Mouse (Mus musculus) neural tube, embryonic 12.5 days (tissue): ENCODE data around the gene Ccdc187. TPM values are rescaled to one million over a fixed set of nuclear protein-coding genes. Genes with fewer than 3 reads are reported as not detected.

ENCODE experiments used
- ATAC-seq: fragments of 200-750 bp; cut with Nextera tagmentation; 2 replicates; pipeline ENCODE4 v1.8.0; 2017; ENCODE audit warnings: low read depth, mild to moderate bottlenecking, moderate TSS enrichment, moderate library complexity; ENCODE audit not compliant: low FRiP score
- H3K27ac ChIP-seq: fragments of 300-500 bp; sonication (generic); 2 replicates; pipeline ENCODE4 v1.5.1; 2016
- H3K27me3 ChIP-seq: fragments of 300-500 bp; sonication (generic); replicated peaks from 2 replicates; pipeline ENCODE4 v1.6.1; 2016; ENCODE audit warnings: mild to moderate bottlenecking
- H3K36me3 ChIP-seq: fragments of 300-500 bp; sonication (generic); 2 replicates; pipeline ENCODE4 v1.6.1; 2016; ENCODE audit warnings: mild to moderate bottlenecking
- H3K4me1 ChIP-seq: fragments of 300-500 bp; sonication (generic); 2 replicates; pipeline ENCODE4 v1.6.1; 2016
- H3K4me2 ChIP-seq: fragments of 300-500 bp; sonication (generic); replicated peaks from 2 replicates; pipeline ENCODE4 v1.6.1; 2016; ENCODE audit warnings: mild to moderate bottlenecking
- H3K4me3 ChIP-seq: fragments of 300-500 bp; sonication (generic); 2 replicates; pipeline ENCODE4 v1.5.1; 2016
- H3K9ac ChIP-seq: fragments of 300-500 bp; sonication (generic); 2 replicates; pipeline ENCODE4 v1.6.1; 2016; ENCODE audit warnings: mild to moderate bottlenecking
- H3K9me3 ChIP-seq: fragments of 300-500 bp; sonication (generic); 2 replicates; pipeline ENCODE4 v1.6.1; 2016; ENCODE audit warnings: mild to moderate bottlenecking
- WGBS: fragments of 180-500 bp; shearing (Covaris S2); methylation state at CpG from one replicate; pipeline ENCODE4 v1.1.7; 2016; 5-methylcytosine and 5-hydroxymethylcytosine counted together
- polyA plus RNA-seq: library from polyadenylated mRNA; unstranded; fragments of >200 nt; fragmentation: Nextera tagmentation; extraction: Ambion mirVana; gene quantifications from 2 replicates; pipeline ENCODE4 v1.2.1, GENCODE M21; 2016

Ccdc187 gene
- polyA plus RNA-seq, 1 experiment from 2014 or later = 0.11 TPM

DNA sequence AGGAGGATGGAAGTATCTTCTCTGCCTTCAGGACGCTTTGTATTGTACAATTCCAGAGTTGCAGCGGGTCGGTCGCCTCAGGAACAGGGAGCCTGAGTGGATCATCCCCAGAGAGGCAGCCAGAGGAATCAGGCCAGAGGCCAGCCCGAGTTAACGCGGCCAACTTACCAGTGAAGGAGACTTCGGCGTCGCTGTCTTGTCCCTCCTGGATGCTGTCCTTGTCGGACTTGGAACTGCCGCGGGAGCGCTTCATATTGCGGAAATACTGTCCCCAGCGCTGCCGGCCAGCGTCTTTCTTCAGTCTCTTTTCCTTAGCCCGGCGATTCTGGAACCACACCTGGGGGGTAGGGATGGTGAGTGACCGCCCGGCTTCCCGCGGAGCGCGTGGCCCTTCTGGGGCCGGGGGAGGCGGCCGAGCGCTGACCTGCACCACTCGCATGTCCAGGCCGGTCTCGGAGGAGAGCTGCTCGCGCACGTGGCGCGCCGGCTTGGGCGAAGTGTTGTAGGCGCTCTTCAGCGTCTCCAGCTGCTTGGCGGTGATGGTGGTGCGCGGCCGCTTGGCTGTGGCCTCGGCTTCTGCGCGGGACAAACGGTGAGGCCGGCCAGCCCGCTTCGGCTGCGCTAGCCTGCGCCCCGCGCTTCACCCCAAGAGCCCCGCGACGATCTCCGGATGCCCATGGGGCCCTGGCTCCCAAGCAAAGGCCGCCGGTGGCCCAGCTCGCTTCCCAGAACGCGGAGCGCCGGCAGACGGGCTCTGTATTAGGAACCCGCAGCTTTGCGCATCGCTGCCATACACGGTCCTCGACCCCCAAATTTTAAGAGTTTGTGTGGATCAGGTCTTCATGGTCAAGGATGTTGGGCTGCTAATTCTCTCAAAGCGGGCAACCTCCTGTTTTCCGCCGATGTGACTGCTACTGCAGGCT, 92.2 kb downstream of the Ccdc187 start:
- no peak for ATAC-seq
- peak overlapping the region; percentile 28 for H3K4me3 ChIP-seq
- no peak overlapping the region for H3K27ac ChIP-seq
- peak overlapping the region; percentile 42 for H3K9ac ChIP-seq
- H3K36me3 ChIP-seq = no peaks in the 10 kb centered on the region
- peak overlapping the region; percentile 46 for H3K4me2 ChIP-seq
- peaks cover 35% of the 10 kb centered on the region for H3K4me1 ChIP-seq
- no peaks in the 10 kb centered on the region for H3K9me3 ChIP-seq
- under 1% methylated on average over 77 of the region's 77 CpGs for WGBS
- H3K27me3 ChIP-seq = peaks cover 99% of the 10 kb centered on the region

DNA sequence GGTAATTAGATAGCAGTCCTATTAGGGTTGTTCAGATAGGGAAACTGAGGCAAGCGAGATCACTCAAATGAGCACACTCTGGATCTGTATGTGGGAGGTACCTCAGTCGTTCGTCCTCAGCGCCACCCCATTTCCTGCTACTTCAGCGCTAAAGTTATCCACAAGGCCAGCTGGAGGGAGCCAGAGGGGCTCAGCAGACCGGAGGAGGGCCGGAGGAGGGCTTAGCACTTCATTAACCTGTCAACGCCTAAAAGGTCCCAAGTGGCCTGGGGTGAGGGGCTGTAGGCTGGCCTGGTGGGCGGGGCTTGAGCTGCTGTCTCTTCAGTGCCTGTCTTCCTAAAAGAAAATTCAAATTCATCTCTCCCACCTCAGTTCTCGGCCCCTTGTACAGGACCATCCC, 95.9 kb downstream of the Ccdc187 start:
- Histone ChIP-seq H3K4me2 (peak overlapping the region; percentile 12; the same call in 1 of the 2 replicates), H3K27ac (no peak overlapping the region), H3K4me3 (no peak overlapping the region), H3K9ac (no peak overlapping the region), H3K4me1 (peaks cover 30% of the 10 kb centered on the region), H3K36me3 (no peaks in the 10 kb centered on the region), H3K9me3 (no peaks in the 10 kb centered on the region), H3K27me3 (peaks cover 90% of the 10 kb centered on the region)
- 1% methylated on average over 10 of the region's 10 CpGs for WGBS
- ATAC-seq = peak; percentile 11; the same call in 1 of the 2 replicates

DNA sequence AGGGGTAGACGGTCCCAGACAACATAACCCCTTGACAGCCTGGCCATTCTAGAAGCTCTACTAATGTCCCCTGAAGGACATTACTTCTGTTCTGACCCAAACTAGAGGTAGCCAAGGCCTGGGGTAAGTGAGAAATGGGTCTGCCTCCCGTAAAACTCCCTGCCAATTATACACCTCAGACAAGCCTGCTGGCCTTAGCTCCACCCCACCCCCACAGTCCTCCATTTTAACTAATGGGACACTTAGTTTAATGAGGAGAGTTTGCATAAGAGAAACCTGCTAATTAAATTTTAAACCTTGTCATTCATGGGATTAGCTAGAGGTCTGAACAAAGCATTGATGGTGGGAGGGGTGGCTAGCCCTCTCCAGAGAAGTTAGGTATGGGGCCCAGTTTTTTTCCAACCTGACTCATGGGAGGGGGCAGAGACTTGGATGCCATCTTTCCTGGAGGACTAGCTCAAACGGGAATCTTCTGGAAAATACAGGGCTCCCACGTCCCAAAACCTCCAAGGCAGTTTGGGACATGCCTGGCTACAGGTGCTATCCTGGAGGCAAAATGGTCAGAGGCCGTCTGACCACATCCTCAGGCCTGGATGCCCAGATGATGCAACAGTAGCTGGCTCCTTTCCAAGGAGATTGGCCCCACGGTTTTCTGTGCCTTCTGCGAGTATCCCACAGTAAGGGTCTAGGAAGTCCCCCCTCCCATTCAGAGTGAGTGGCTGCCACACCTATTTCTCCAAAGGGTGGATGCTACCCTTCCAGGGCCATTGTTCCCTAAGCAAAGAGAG, 99.6 kb downstream of the Ccdc187 start:
- 34% methylated on average over 7 of the region's 7 CpGs for WGBS
- Histone ChIP-seq H3K4me2 (no peak overlapping the region), H3K9me3 (no peaks in the 10 kb centered on the region), H3K4me1 (peaks cover 19% of the 10 kb centered on the region), H3K27me3 (peaks cover 80% of the 10 kb centered on the region), H3K36me3 (no peaks in the 10 kb centered on the region), H3K4me3 (no peak overlapping the region), H3K27ac (no peak overlapping the region), H3K9ac (no peak overlapping the region)
- ATAC-seq = no peak

Other genes starting within 250 kb of the Ccdc187 start
- gene Nacc2, start 171.3 kb downstream of the Ccdc187 start, polyA plus RNA-seq = 15.0 and 15.2 TPM in 2 replicates
- gene Lhx3, start 86.3 kb downstream of the Ccdc187 start, polyA plus RNA-seq = 16.8 and 24.2 TPM in 2 replicates
- 18.4 and 20.6 TPM in 2 replicates for gene Qsox2, start 57.0 kb downstream of the Ccdc187 start, polyA plus RNA-seq
- gene Gpsm1, start 21.0 kb upstream of the Ccdc187 start, polyA plus RNA-seq = 112 and 118 TPM in 2 replicates
- 36.1 and 36.3 TPM in 2 replicates for gene Dnlz, start 57.6 kb upstream of the Ccdc187 start, polyA plus RNA-seq
- gene Card9, start 66.4 kb upstream of the Ccdc187 start, polyA plus RNA-seq = 1.0 and 1.7 TPM in 2 replicates
- 33.4 and 34.6 TPM in 2 replicates for gene Snapc4, start 86.1 kb upstream of the Ccdc187 start, polyA plus RNA-seq
- gene Entr1, start 94.8 kb upstream of the Ccdc187 start, polyA plus RNA-seq = 177 and 180 TPM in 2 replicates
- gene Pmpca, start 94.8 kb upstream of the Ccdc187 start, polyA plus RNA-seq = 113 and 115 TPM in 2 replicates
- gene Inpp5e, start 114.6 kb upstream of the Ccdc187 start, polyA plus RNA-seq = 29.7 and 32.7 TPM in 2 replicates
- gene Sec16a, start 150.7 kb upstream of the Ccdc187 start, polyA plus RNA-seq = 26.0 and 26.3 TPM in 2 replicates
- 44.7 and 48.2 TPM in 2 replicates for gene Notch1, start 222.1 kb upstream of the Ccdc187 start, polyA plus RNA-seq